Mouse (Mus musculus): ENCODE data around the gene Uchl1.

GRCm38 (mm10) chr5:66710445-66711019, 34.6 kb downstream of the Uchl1 start:
- TF ChIP-seq CTCF (IDR thresholded peaks at IDR 0.05; ENCODE audit: borderline replicate concordance, insufficient read depth, low read depth, low read length) (peak; percentile 47; the same call in 1 of the 2 replicates), POLR2A (IDR thresholded peaks at IDR 0.05; ENCODE audit: borderline replicate concordance, insufficient read depth, low read length) (no peak)

All from cerebellum, adult 2 months (tissue).